Mouse (Mus musculus) heart, embryonic 11.5 days (tissue): ENCODE data around the gene Cyp2d11. TPM values are rescaled to one million over a fixed set of nuclear protein-coding genes. Genes with fewer than 3 reads are reported as not detected.

ENCODE experiments used
- ATAC-seq: fragments of 200-750 bp; cut with Nextera tagmentation; replicated peaks from 2 replicates; pipeline ENCODE4 v1.8.0; 2017; ENCODE audit warnings: moderate library complexity; ENCODE audit not compliant: insufficient number of reproducible peaks, low FRiP score, low TSS enrichment
- H3K27ac ChIP-seq: fragments of 300-500 bp; sonication (generic); 2 replicates; pipeline ENCODE4 v1.5.1; 2014; ENCODE audit warnings: mild to moderate bottlenecking, low read depth, low read length
- H3K27me3 ChIP-seq: fragments of 300-500 bp; sonication (generic); 2 replicates; pipeline ENCODE4 v1.6.1; 2014; ENCODE audit warnings: mild to moderate bottlenecking, low read length, mixed read lengths; ENCODE audit not compliant: control insufficient read depth, insufficient read depth
- H3K36me3 ChIP-seq: fragments of 300-500 bp; sonication (generic); 2 replicates; pipeline ENCODE4 v1.6.1; 2014; ENCODE audit warnings: mild to moderate bottlenecking, low read length, moderate library complexity, mixed read lengths; ENCODE audit not compliant: control insufficient read depth, insufficient read depth
- H3K4me1 ChIP-seq: fragments of 300-500 bp; sonication (generic); 2 replicates; pipeline ENCODE4 v1.6.1; 2014; ENCODE audit warnings: low read length; ENCODE audit not compliant: control insufficient read depth, insufficient read depth
- H3K4me2 ChIP-seq: fragments of 300-500 bp; sonication (generic); 2 replicates; pipeline ENCODE4 v1.6.1; 2014; ENCODE audit warnings: mild to moderate bottlenecking, moderate library complexity
- H3K4me3 ChIP-seq: fragments of 300-500 bp; sonication (generic); 2 replicates; pipeline ENCODE4 v1.5.1; 2014; ENCODE audit warnings: low read depth, low read length
- H3K9ac ChIP-seq: fragments of 300-500 bp; sonication (generic); 2 replicates; pipeline ENCODE4 v1.6.1; 2014; ENCODE audit warnings: mild to moderate bottlenecking, low read depth, low read length, moderate library complexity
- H3K9me3 ChIP-seq: fragments of 300-500 bp; sonication (generic); replicated peaks from 2 replicates; pipeline ENCODE4 v1.6.1; 2016; ENCODE audit warnings: low read length; ENCODE audit not compliant: control insufficient read depth
- WGBS: fragments of 180-500 bp; shearing (Covaris S2); extraction: QIAGEN DNeasy Blood & Tissue Kit; methylation state at CpG from one replicate; pipeline ENCODE4 v1.1.7; 2014; ENCODE audit not compliant: insufficient replicate concordance; 5-methylcytosine and 5-hydroxymethylcytosine counted together
- polyA plus RNA-seq: library from polyadenylated mRNA; unstranded; fragments of >200 nt; fragmentation: Nextera tagmentation; extraction: Ambion mirVana; gene quantifications from 2 replicates; pipeline ENCODE4 v1.2.1, GENCODE M21; 2014

Cyp2d11 gene
- polyA plus RNA-seq, 1 experiment from 2014 or later, result not detected

- H3K9ac ChIP-seq, result 0 out of 2 replicates have a peak overlapping the region, but pooled peaks have one; percentile 28
- H3K27me3 ChIP-seq, result no peaks in the 10 kb centered on the region
- peaks cover 29% of the 10 kb centered on the region for H3K36me3 ChIP-seq
- WGBS, result 49% methylated on average over 3 of the region's 3 CpGs
- peak overlapping the region; percentile 88 for H3K4me2 ChIP-seq
- H3K4me3 ChIP-seq, result no peak overlapping the region
- peak; percentile 24; the same call in 1 of the 2 replicates for ATAC-seq
- peak overlapping the region; percentile 36; the same call in 1 of the 2 replicates for H3K27ac ChIP-seq
- peaks cover 19% of the 10 kb centered on the region for H3K4me1 ChIP-seq
- H3K9me3 ChIP-seq, result no peaks in the 10 kb centered on the region
Observed at GRCm38 (mm10) chr15:82351480-82351879, 42.3 kb downstream of the Cyp2d11 start.

- Histone ChIP-seq H3K4me3 (no peak overlapping the region), H3K9ac (no peak overlapping the region), H3K27me3 (no peaks in the 10 kb centered on the region), H3K4me1 (peaks cover 19% of the 10 kb centered on the region), H3K4me2 (no peak overlapping the region), H3K9me3 (no peaks in the 10 kb centered on the region), H3K27ac (no peak overlapping the region), H3K36me3 (peaks cover 29% of the 10 kb centered on the region)
- no peak for ATAC-seq
- 91% methylated on average over 4 of the region's 4 CpGs for WGBS
Observed at GRCm38 (mm10) chr15:82350349-82350748, 43.5 kb downstream of the Cyp2d11 start.

GRCm38 (mm10) chr15:82348999-82349341, 44.9 kb downstream of the Cyp2d11 start:
- Histone ChIP-seq H3K4me1 (peaks cover 16% of the 10 kb centered on the region), H3K4me2 (no peak overlapping the region), H3K9me3 (no peaks in the 10 kb centered on the region), H3K9ac (no peak overlapping the region), H3K36me3 (peaks cover 29% of the 10 kb centered on the region), H3K27ac (no peak overlapping the region), H3K4me3 (no peak overlapping the region), H3K27me3 (no peaks in the 10 kb centered on the region)
- 97% methylated on average over 2 of the region's 2 CpGs for WGBS
- ATAC-seq, result no peak

GRCm38 (mm10) chr15:82348258-82348998, 45.4 kb downstream of the Cyp2d11 start:
- H3K4me2 ChIP-seq, result no peak overlapping the region; the same call in 1 of the 2 replicates
- peaks cover 29% of the 10 kb centered on the region for H3K36me3 ChIP-seq
- H3K9ac ChIP-seq, result no peak overlapping the region
- H3K27me3 ChIP-seq, result no peaks in the 10 kb centered on the region
- ATAC-seq, result no peak
- no peaks in the 10 kb centered on the region for H3K9me3 ChIP-seq
- 83% methylated on average over 8 of the region's 8 CpGs for WGBS
- peaks cover 16% of the 10 kb centered on the region for H3K4me1 ChIP-seq
- H3K4me3 ChIP-seq, result no peak overlapping the region
- H3K27ac ChIP-seq, result no peak overlapping the region

- peaks cover 13% of the 10 kb centered on the region for H3K4me1 ChIP-seq
- H3K9me3 ChIP-seq, result no peaks in the 10 kb centered on the region
- no peak overlapping the region for H3K27ac ChIP-seq
- peaks cover 29% of the 10 kb centered on the region for H3K36me3 ChIP-seq
- WGBS, result 90% methylated on average over 12 of the region's 12 CpGs
- no peak overlapping the region for H3K9ac ChIP-seq
- no peaks in the 10 kb centered on the region for H3K27me3 ChIP-seq
- peak overlapping the region; percentile 85 for H3K4me2 ChIP-seq
- no peak for ATAC-seq
- H3K4me3 ChIP-seq, result no peak overlapping the region
Observed at GRCm38 (mm10) chr15:82347852-82348251, 46.0 kb downstream of the Cyp2d11 start.

- Histone ChIP-seq H3K27ac (no peak overlapping the region), H3K9me3 (no peaks in the 10 kb centered on the region), H3K4me3 (peak overlapping the region; percentile 80), H3K27me3 (no peaks in the 10 kb centered on the region), H3K4me2 (peak overlapping the region; percentile 85), H3K4me1 (peaks cover 11% of the 10 kb centered on the region), H3K9ac (peak overlapping the region; percentile 49; the same call in 1 of the 2 replicates), H3K36me3 (peaks cover 29% of the 10 kb centered on the region)
- ATAC-seq, result no peak
- WGBS, result 80% methylated on average over 4 of the region's 4 CpGs
Observed at GRCm38 (mm10) chr15:82347303-82347676, 46.5 kb downstream of the Cyp2d11 start.

GRCm38 (mm10) chr15:82346580-82347302, 47.1 kb downstream of the Cyp2d11 start:
- peak overlapping the region; percentile 81; the same call in 1 of the 2 replicates for H3K27ac ChIP-seq
- H3K4me1 ChIP-seq, result peaks cover 16% of the 10 kb centered on the region
- H3K9ac ChIP-seq, result peak overlapping the region; percentile 84
- peak overlapping the region; percentile 85 for H3K4me2 ChIP-seq
- 57% methylated on average over 14 of the region's 14 CpGs for WGBS
- H3K27me3 ChIP-seq, result no peaks in the 10 kb centered on the region
- H3K4me3 ChIP-seq, result peak overlapping the region; percentile 80
- H3K36me3 ChIP-seq, result peaks cover 29% of the 10 kb centered on the region
- no peaks in the 10 kb centered on the region for H3K9me3 ChIP-seq
- ATAC-seq, result no peak

- Histone ChIP-seq H3K4me2 (peak overlapping the region; percentile 85), H3K4me3 (peak overlapping the region; percentile 80), H3K9ac (peak overlapping the region; percentile 84), H3K4me1 (peaks cover 22% of the 10 kb centered on the region), H3K27ac (peak overlapping the region; percentile 81), H3K9me3 (no peaks in the 10 kb centered on the region), H3K36me3 (peaks cover 29% of the 10 kb centered on the region), H3K27me3 (no peaks in the 10 kb centered on the region)
- WGBS, result under 1% methylated on average over 51 of the region's 51 CpGs
- ATAC-seq, result peak; percentile 94
Observed at GRCm38 (mm10) chr15:82345820-82346470, 47.9 kb downstream of the Cyp2d11 start.
